Mouse (Mus musculus): Measurements from ENCODE around the gene Shoc2. TPM values are rescaled to one million over a fixed set of nuclear protein-coding genes. Genes with fewer than 3 reads are reported as not detected.

The Shoc2 gene
- 10 to 100 TPM; 52.0 to 62.8 TPM for total RNA-seq (2023)

DNA sequence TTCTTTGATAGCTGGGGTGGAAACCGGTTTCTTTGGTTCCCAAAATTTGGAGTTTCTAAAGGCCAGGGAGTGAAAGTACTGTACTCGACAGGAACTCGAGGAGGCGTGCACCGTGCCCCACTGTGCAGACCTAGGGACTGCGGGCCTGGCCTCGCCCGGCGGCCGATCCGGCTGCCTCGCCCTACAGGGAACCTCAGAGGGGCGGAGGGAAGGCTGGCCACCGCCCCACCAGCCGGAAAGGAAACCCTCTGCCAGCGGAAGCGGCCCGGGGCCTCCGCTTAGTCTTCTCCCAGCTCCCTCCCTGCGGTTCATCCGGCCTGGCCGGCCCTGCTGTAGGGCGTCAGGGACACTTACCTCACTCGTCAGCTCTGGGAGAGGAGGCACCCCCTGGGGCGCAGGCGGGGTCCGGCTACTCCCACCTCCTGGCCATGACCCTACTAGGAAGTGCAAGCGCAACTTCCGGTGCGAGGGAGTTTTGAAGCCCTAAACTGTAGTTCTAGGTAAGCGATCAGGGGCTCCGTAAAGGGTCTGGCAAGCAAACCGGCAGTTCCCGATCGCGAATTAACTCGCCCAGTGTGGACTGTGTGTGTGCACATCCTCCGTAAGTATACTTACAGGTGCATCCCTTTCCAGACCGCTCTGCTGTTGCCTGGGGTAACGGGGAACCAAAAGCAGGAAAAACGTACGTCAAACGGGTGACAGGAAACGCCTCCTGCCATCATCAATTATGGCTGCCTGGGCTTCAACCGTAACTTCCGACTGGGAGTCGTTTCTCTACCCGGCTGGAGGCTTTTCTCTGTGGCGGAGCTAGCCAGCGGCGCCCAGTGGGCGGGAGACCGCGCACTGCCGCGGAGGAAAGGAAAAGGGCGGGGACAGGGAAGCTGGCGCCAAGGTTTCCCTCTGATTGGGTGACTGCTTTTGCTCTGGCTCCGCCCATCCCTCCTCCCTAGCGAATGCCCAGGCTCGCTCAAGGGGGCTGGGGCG lies at the start of gene Shoc2, which contains the start of gene Bbip1:
Gene Shoc2, plus strand, starts transcription at position 505 of the 984 bp plus-strand sequence.
Gene Bbip1, minus strand, starts transcription at position 826 of the 984 bp plus-strand sequence.

DNA sequence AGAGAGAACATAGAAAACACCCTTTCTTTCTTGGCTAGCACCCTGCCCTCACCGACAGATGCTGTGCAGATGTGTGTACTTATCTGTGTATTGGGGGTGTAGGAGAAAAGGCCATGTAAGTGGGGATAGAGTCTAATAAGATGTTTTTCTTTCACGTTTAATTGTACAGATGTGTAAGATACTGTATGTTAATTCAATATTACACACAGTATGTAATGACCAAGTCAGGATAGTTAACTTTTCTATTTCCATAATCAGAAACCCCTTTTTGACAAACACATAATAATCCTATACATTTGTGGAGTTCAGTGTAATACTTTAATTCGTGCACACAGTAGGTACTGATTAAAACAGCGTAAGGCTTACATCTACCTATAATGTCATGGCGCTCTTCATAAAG lies 99.7 kb downstream of the Shoc2 start, which contains the start of gene Adra2a:
Gene Adra2a, plus strand, starts transcription at position 301 of the 400 bp plus-strand sequence.

Other genes starting within 250 kb of the Shoc2 start
- gene Pdcd4, start 52.1 kb upstream of the Shoc2 start, total RNA-seq (2023), result 10 to 100 TPM; 59.1 to 67.4 TPM
- 10 to 100 TPM; 54.8 to 57.8 TPM for gene Bbip1, start 321 bp downstream of the Shoc2 start, total RNA-seq (2023)
- gene Adra2a, start 99.8 kb downstream of the Shoc2 start, total RNA-seq (2023), result under 1 TPM in 1 of 2 experiments, not detected in 1; 0.09 TPM